In genomic region chr16:77238358-77239175, GRCm38 (mm10) we compare ENCODE assay signal across 8 mouse cellular contexts.
A peak's percentile ranks its signal among the peaks of the same experiment; 100 is the strongest.
DNase-seq lines count a peak whose midpoint lies in the region; ATAC-seq and TF ChIP-seq lines count a peak whose summit lies in the region.

No protein-coding gene starts in this region.

- no peaks in the 10 kb centered on the region for H3K36me3 ChIP-seq in stomach, postnatal 0 days (ENCODE audit: control insufficient read depth, insufficient read depth, low read length)

- H3K27ac ChIP-seq in stomach, postnatal 0 days (replicated peaks): no peak overlapping the region

- no peak overlapping the region for H3K4me2 ChIP-seq in stomach, postnatal 0 days (replicated peaks; ENCODE audit: low read depth)

- no peak; the same call in 1 of the 2 replicates for ATAC-seq in stomach, postnatal 0 days (ENCODE audit: low FRiP score, low TSS enrichment)

- no peaks in the 10 kb centered on the region for H3K4me1 ChIP-seq in stomach, postnatal 0 days (replicated peaks; ENCODE audit: control insufficient read depth, insufficient read depth)

- WGBS in stomach, postnatal 0 days: 54% methylated on average over 13 of the region's 13 CpGs

- H3K9ac ChIP-seq in stomach, postnatal 0 days (ENCODE audit: low read length): no peak overlapping the region

- intact Hi-C loops in left cerebral cortex, postnatal 4 days (cut with DNase I): loop anchor here (5.0 to 10.0 kb wide), 6 partner anchors 106 to 914 kb away; no protein-coding TSS in a partner anchor
- intact Hi-C loops in gastrocnemius, postnatal 36 days (cut with DNase I): no loop called here

- no peak overlapping the region for H3K4me3 ChIP-seq in stomach, postnatal 0 days (ENCODE audit: low read depth, low read length)

- peak; percentile 55 for TF ChIP-seq EP300 in stomach, postnatal 0 days (optimal IDR thresholded peaks at IDR 0.05)

- no peaks in the 10 kb centered on the region for H3K9me3 ChIP-seq in stomach, postnatal 0 days (ENCODE audit: control insufficient read depth, low read length)

- H3K27me3 ChIP-seq in stomach, postnatal 0 days (ENCODE audit: control insufficient read depth, insufficient read depth, low read length): no peaks in the 10 kb centered on the region

- no peak for TF ChIP-seq CTCF in stomach, postnatal 0 days (IDR thresholded peaks at IDR 0.05; ENCODE audit: low read depth)

- peak; percentile 17 to 54 for DNase-seq in right cerebral cortex, adult 2 months (ENCODE audit: low spot score in 2 of 2)
- DNase-seq in right cerebral cortex, postnatal 14 days: no peak
- DNase-seq in forelimb bud, embryonic 11.5 days (ENCODE audit: low read depth, low spot score): peak; percentile 29
- peak; percentile 31 for DNase-seq in left cerebral cortex, postnatal 4 days
- DNase-seq in stomach, postnatal 0 days (ENCODE audit: low spot score): no peak
- no peak for DNase-seq in T-cell, adult 2 months (ENCODE audit: low spot score)
- DNase-seq in gastrocnemius, postnatal 36 days: no peak
- DNase-seq in heart, adult 18-20 months: no peak

Comparison
In these comparisons a context has a peak if more than half of its experiments do, and no peak if none do; other contexts are left out.
1. DNase-seq: peak in right cerebral cortex, adult 2 months (2 of 2), forelimb bud, embryonic 11.5 days (single experiment) and left cerebral cortex, postnatal 4 days (single experiment); none in right cerebral cortex, postnatal 14 days (single experiment), stomach, postnatal 0 days (single experiment), T-cell, adult 2 months (single experiment), gastrocnemius, postnatal 36 days (0 of 2) and heart, adult 18-20 months (0 of 2).